Mouse (Mus musculus) liver, adult 2 months (tissue): Measurements from ENCODE around the gene Zfp105.

Experiments
- CTCF ChIP-seq: fragments of 200-500 bp; IDR thresholded peaks from 2 replicates; pipeline ENCODE4 v1.5.1; 2011; ENCODE audit warnings: low read depth, low read length, control low read depth
- POLR2A ChIP-seq: fragments of 200-500 bp; IDR thresholded peaks from 2 replicates; pipeline ENCODE4 v1.6.1; 2011; ENCODE audit warnings: low read length, control low read depth; ENCODE audit not compliant: insufficient read depth; ENCODE audit errors: extremely low read depth

GRCm38 (mm10) chr9:122886372-122887179, 36.3 kb upstream of the Zfp105 start:
- TF ChIP-seq CTCF (no peak), POLR2A (peak; percentile 72)
